Mouse (Mus musculus): ENCODE measurements around the gene Pla2g4d.

- TF ChIP-seq POLR2A (IDR thresholded peaks at IDR 0.05; ENCODE audit: low read depth, low read length), result no peak
- TF ChIP-seq CTCF (IDR thresholded peaks at IDR 0.05; ENCODE audit: borderline replicate concordance, insufficient read depth, low read length), result no peak
Observed at GRCm38 (mm10) chr2:120291471-120292078, 2.6 kb upstream of the Pla2g4d start.
